Mouse (Mus musculus) CH12.LX (cell line): Measurements from ENCODE around the gene Rccd1.

ENCODE experiments used
- CTCF ChIP-seq, 2 experiments: IDR thresholded peaks in 1 of 2; conservative IDR thresholded peaks in 1 of 2; 2 replicates each; pipeline ENCODE4 v1.5.1; 2011 to 2012; ENCODE audit warnings: low read depth in 2 of 2, low read length in 2 of 2, improper control_type of control experiment in 1 of 2, inconsistent platforms in 1 of 2, mild to moderate bottlenecking in 1 of 2, moderate library complexity in 1 of 2
- E2F4 ChIP-seq: IDR thresholded peaks from 2 replicates; pipeline ENCODE4 v1.6.1; 2011; ENCODE audit warnings: low read depth, low read length, improper control_type of control experiment; ENCODE audit not compliant: insufficient replicate concordance
- EP300 ChIP-seq: IDR thresholded peaks from 2 replicates; pipeline ENCODE4 v1.6.1; 2011; ENCODE audit warnings: low read length, improper control_type of control experiment
- MYC ChIP-seq: IDR thresholded peaks from 2 replicates; pipeline ENCODE4 v1.6.1; 2011; ENCODE audit warnings: low read depth, mild to moderate bottlenecking, improper control_type of control experiment, low read length
- RCOR1 ChIP-seq: conservative IDR thresholded peaks from 2 replicates; pipeline ENCODE4 v1.6.1; 2012; ENCODE audit warnings: low read depth, mild to moderate bottlenecking, inconsistent platforms, low read length, improper control_type of control experiment
- SIN3A ChIP-seq: IDR thresholded peaks from 2 replicates; pipeline ENCODE4 v1.6.1; 2012; ENCODE audit warnings: low read length, improper control_type of control experiment, inconsistent platforms

GRCm38 (mm10) chr7:80281646-80282045, 42.6 kb downstream of the Rccd1 start:
- TF ChIP-seq MYC (no peak), RCOR1 (no peak), EP300 (no peak), E2F4 (no peak), SIN3A (no peak), CTCF (conservative IDR thresholded peaks at IDR 0.05 in 1 of 2, IDR thresholded peaks at IDR 0.05 in 1 of 2; ENCODE audit: low read depth in 2 of 2, low read length in 2 of 2) (no peak)
